ENCODE assay signal across 9 mouse cellular contexts in the genomic region with DNA sequence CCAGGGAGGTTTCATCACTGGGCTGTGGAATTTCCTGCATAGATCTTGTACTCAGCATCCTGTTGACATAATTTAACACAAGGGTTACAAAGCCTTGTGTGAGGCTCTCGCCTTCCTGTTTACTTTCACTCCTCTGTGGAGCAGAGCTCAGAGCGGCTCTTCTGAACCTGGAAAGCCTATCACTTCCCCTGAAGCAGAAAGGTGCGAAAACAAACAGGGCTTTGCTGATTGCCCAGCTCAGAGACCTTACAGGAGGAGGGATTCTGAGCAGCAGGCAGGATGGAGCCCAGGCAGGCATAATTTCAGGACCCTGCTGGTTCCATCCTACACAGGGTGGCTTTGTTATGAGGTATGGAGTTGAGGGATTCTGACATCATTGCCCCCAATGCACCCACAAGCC.
DNase-seq lines count a peak whose midpoint lies in the region; ATAC-seq lines count a peak whose summit lies in the region.
"Had no signal": no experiment of that assay in that cellular context is flagged by ENCODE, and none has a peak within 500 bp of the region (broad histone marks: within the 10 kb centered on the region; RNA-seq: fewer than 3 reads in every experiment).

No protein-coding gene starts in this region.

- no peaks in the 10 kb centered on the region for H3K27me3 ChIP-seq in kidney, embryonic 15.5 days
- no peaks in the 10 kb centered on the region; the same call in 1 of the 2 replicates for H3K27me3 ChIP-seq in embryonic facial prominence, embryonic 10.5 days (replicated peaks; ENCODE audit: low read depth, poor library complexity, severe bottlenecking)
- no peaks in the 10 kb centered on the region for H3K27me3 ChIP-seq in intestine, embryonic 14.5 days (replicated peaks; ENCODE audit: control insufficient read depth, insufficient read depth, low read length)

- H3K4me3 ChIP-seq in kidney, embryonic 15.5 days (replicated peaks): no peak overlapping the region
- no peak overlapping the region for H3K4me3 ChIP-seq in embryonic facial prominence, embryonic 10.5 days
- H3K4me3 ChIP-seq in intestine, embryonic 14.5 days (ENCODE audit: low read depth, low read length): no peak overlapping the region

- ATAC-seq in kidney, embryonic 15.5 days (replicated peaks; ENCODE audit: low FRiP score): peak; percentile 84
- 0 out of 2 replicates have a peak, but pooled peaks have one; percentile 27 for ATAC-seq in intestine, embryonic 14.5 days (replicated peaks; ENCODE audit: low FRiP score, low TSS enrichment, low read depth)
- ATAC-seq in activated CD4-positive, CD25-positive, alpha-beta regulatory T cell, adult 4 months: no peak

- no peaks in the 10 kb centered on the region for H3K36me3 ChIP-seq in kidney, embryonic 15.5 days
- no peaks in the 10 kb centered on the region for H3K36me3 ChIP-seq in embryonic facial prominence, embryonic 10.5 days (replicated peaks)
- H3K36me3 ChIP-seq in intestine, embryonic 14.5 days (ENCODE audit: control insufficient read depth, insufficient read depth, low read length): no peaks in the 10 kb centered on the region

- DNase-seq in kidney, postnatal 36 days: no peak
- DNase-seq in embryonic facial prominence, embryonic 10.5 days (ENCODE audit: low spot score): peak; percentile 34
- no peak for DNase-seq in intestine, embryonic 14.5 days (ENCODE audit: low spot score)
- DNase-seq in neural tube, embryonic 10.5 days (ENCODE audit: extremely low spot score, low spot score): peak; percentile 21
- DNase-seq in cerebellum, postnatal 25 days: no peak
- DNase-seq: cerebellum, adult 2 months; layer of hippocampus, postnatal 36 days had no signal

- 0 out of 2 replicates have a peak overlapping the region, but pooled peaks have one; percentile 14 for H3K27ac ChIP-seq in kidney, embryonic 15.5 days
- H3K27ac ChIP-seq in embryonic facial prominence, embryonic 10.5 days (replicated peaks): peak overlapping the region; percentile 63
- no peak overlapping the region for H3K27ac ChIP-seq in intestine, embryonic 14.5 days (ENCODE audit: low read depth)

- H3K4me1 ChIP-seq in kidney, embryonic 15.5 days: peaks cover 13% of the 10 kb centered on the region
- H3K4me1 ChIP-seq in embryonic facial prominence, embryonic 10.5 days: peaks cover 15% of the 10 kb centered on the region
- H3K4me1 ChIP-seq in intestine, embryonic 14.5 days (replicated peaks; ENCODE audit: control insufficient read depth, insufficient read depth, low read length): 0 out of 2 replicates have a peak, but pooled peaks cover 9% of the 10 kb centered on the region

- H3K4me2 ChIP-seq in kidney, embryonic 15.5 days: peak overlapping the region; percentile 32
- H3K4me2 ChIP-seq in intestine, embryonic 14.5 days (ENCODE audit: low read length): no peak overlapping the region

- no peak overlapping the region for H3K9ac ChIP-seq in kidney, embryonic 15.5 days
- H3K9ac ChIP-seq in intestine, embryonic 14.5 days (ENCODE audit: low read length): no peak overlapping the region

- WGBS in kidney, embryonic 15.5 days: 11% methylated on average over 3 of the region's 3 CpGs
- WGBS in embryonic facial prominence, embryonic 10.5 days: 25% methylated on average over 3 of the region's 3 CpGs
- WGBS in intestine, embryonic 14.5 days: 18% methylated on average over 3 of the region's 3 CpGs

- no peaks in the 10 kb centered on the region for H3K9me3 ChIP-seq in kidney, embryonic 15.5 days (replicated peaks)
- H3K9me3 ChIP-seq in embryonic facial prominence, embryonic 10.5 days: no peaks in the 10 kb centered on the region
- no peaks in the 10 kb centered on the region for H3K9me3 ChIP-seq in intestine, embryonic 14.5 days (ENCODE audit: control insufficient read depth, low read length)

Comparison
In these comparisons a context has a peak if more than half of its experiments do, and no peak if none do; other contexts are left out.
1. DNase-seq: peak in embryonic facial prominence, embryonic 10.5 days (single experiment) and neural tube, embryonic 10.5 days (single experiment); none in kidney, postnatal 36 days (0 of 2), intestine, embryonic 14.5 days (single experiment) and cerebellum, postnatal 25 days (0 of 2).